Mouse (Mus musculus): ENCODE data around the gene Olfr684. TPM values are rescaled to one million over a fixed set of nuclear protein-coding genes. Genes with fewer than 3 reads are reported as not detected.

The Olfr684 gene
- total RNA-seq (2022), result not detected

DNA sequence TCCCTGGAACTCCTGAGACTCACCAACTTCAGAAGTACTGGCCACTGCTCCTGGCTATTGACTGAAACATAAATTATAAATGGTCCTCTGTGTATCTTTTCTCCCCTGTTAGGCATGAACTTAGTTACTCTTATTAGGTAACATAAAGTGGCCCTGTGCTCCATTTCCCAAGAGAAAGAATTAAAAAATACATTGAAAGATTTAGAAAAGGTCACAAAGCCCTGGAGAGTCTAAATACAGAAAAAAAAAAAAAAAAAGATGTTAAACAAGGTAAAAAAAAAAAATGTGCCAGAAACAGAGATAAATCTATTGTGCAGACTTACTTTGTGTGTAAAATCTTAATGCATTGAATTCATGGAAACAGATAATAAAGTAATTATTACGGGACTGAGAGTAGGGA, at the start of gene Olfr684:
Gene Olfr684 (minus strand): TSS at position 101 of the 400 bp plus-strand sequence.
- no peak for DNase-seq (ENCODE audit: low spot score in 2 of 2)

DNA sequence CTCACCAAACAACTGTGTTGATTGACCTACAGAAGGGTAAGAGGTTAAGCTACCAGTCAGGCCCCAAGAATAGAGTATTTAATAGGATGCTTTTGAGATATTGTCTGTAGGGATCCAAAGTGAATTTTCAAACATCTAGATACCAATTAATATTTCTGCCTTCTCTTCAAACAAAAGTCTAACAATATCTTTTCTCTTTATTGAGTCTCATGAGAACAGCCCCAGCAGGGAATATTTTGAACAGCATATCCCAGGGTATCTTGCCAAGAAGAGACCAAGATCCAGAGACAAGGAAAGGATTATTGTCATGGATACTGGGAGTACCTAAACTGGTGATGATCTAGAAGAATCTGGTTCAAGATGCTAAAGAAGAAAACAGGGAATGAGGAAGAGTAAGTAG, 43.9 kb upstream of the Olfr684 start, which contains the start of gene Olfr686:
Gene Olfr686 (minus strand): TSS at position 101 of the 400 bp plus-strand sequence.
- DNase-seq (ENCODE audit: low spot score in 2 of 2), result no peak

GRCm38 (mm10) chr7:105185912-105186311, 22.5 kb upstream of the Olfr684 start, which contains the start of gene Olfr685:
Olfr685 (minus strand) TSS chr7:105186012.
- DNase-seq (ENCODE audit: low spot score in 2 of 2), result no peak

- DNase-seq (ENCODE audit: low spot score in 2 of 2), result peak; percentile 9 to 11
Measured at GRCm38 (mm10) chr7:105170773-105171172, 7.3 kb upstream of the Olfr684 start.

GRCm38 (mm10) chr7:105146912-105147311, 16.5 kb downstream of the Olfr684 start, which contains the start of gene Olfr683:
Olfr683 (minus strand) TSS chr7:105147012.
- no peak for DNase-seq (ENCODE audit: low spot score in 2 of 2)

DNA sequence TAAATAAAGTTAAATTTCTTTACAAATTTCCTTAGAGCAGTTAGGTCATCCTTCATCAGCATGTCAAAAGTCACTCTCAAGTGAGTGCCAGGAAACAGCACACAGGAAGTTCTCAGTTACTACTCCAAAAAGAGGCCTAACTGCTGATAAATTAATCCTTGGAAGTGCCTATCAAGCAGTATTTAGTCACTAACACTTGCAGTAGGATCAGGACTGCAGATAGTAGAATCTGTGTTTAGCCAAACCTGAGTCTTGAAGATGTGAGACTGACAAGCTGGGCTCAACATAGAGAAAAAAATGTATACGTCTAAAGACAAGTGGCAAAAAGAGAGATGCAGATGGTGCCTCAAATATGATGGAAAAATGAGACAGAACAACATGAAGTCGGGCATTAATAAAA, 22.2 kb downstream of the Olfr684 start:
- DNase-seq (ENCODE audit: low spot score in 2 of 2), result no peak

- no peak for DNase-seq (ENCODE audit: low spot score in 2 of 2)
Measured at GRCm38 (mm10) chr7:105116536-105116935, 46.9 kb downstream of the Olfr684 start, which contains the start of gene Olfr681. Olfr681 (plus strand) TSS chr7:105116836.

Other genes with a start within 250 kb of the Olfr684 start
- gene Olfr667, start 242.2 kb downstream of the Olfr684 start, total RNA-seq (2022), result not detected
- gene Olfr668, start 235.6 kb downstream of the Olfr684 start, total RNA-seq (2022), result not detected
- not detected for gene Olfr669, start 229.4 kb downstream of the Olfr684 start, total RNA-seq (2022)
- not detected for gene Olfr670, start 201.0 kb downstream of the Olfr684 start, total RNA-seq (2022)
- not detected for gene Olfr671, start 184.5 kb downstream of the Olfr684 start, total RNA-seq (2022)
- gene Olfr672, start 161.6 kb downstream of the Olfr684 start, total RNA-seq (2022), result not detected
- not detected for gene Olfr675, start 135.2 kb downstream of the Olfr684 start, total RNA-seq (2022)
- gene Olfr676, start 131.0 kb downstream of the Olfr684 start, total RNA-seq (2022), result not detected
- not detected for gene Olfr677, start 112.3 kb downstream of the Olfr684 start, total RNA-seq (2022)
- gene Olfr678, start 99.2 kb downstream of the Olfr684 start, total RNA-seq (2022), result not detected
- gene Olfr679, start 82.4 kb downstream of the Olfr684 start, total RNA-seq (2022), result not detected
- not detected for gene Olfr680-ps1, start 70.8 kb downstream of the Olfr684 start, total RNA-seq (2022)
- not detected for gene Olfr681, start 46.8 kb downstream of the Olfr684 start, total RNA-seq (2022)
- not detected for gene Olfr683, start 16.6 kb downstream of the Olfr684 start, total RNA-seq (2022)
- not detected for gene Olfr685, start 22.4 kb upstream of the Olfr684 start, total RNA-seq (2022)
- not detected for gene Olfr686, start 43.8 kb upstream of the Olfr684 start, total RNA-seq (2022)
- gene Olfr688, start 124.4 kb upstream of the Olfr684 start, total RNA-seq (2022), result not detected
- not detected for gene Olfr689, start 147.5 kb upstream of the Olfr684 start, total RNA-seq (2022)
- 1 to 10 TPM in 1 of 4 experiments, under 1 TPM in 3; 0.39 to 2.0 (median 0.68) TPM for gene Olfr690, start 170.5 kb upstream of the Olfr684 start, total RNA-seq (2022)
- 1 to 10 TPM in 1 of 4 experiments, under 1 TPM in 3; 0.31 to 1.0 (median 0.62) TPM for gene Olfr691, start 178.6 kb upstream of the Olfr684 start, total RNA-seq (2022)
- not detected for gene Olfr692, start 204.6 kb upstream of the Olfr684 start, total RNA-seq (2022)
- not detected for gene Gm5901, start 211.4 kb upstream of the Olfr684 start, total RNA-seq (2022)
- 10 to 100 TPM; 53.0 to 63.3 (median 60.1) TPM for gene Fam160a2, start 236.4 kb upstream of the Olfr684 start, total RNA-seq (2022)
- 1 to 10 TPM in 1 of 4 experiments, under 1 TPM in 3; 0.54 to 1.1 (median 0.76) TPM for gene Cnga4, start 240.9 kb upstream of the Olfr684 start, total RNA-seq (2022)